Mouse (Mus musculus) embryonic facial prominence, embryonic 11.5 days (tissue): ENCODE data around the gene Crybg2. TPM values are rescaled to one million over a fixed set of nuclear protein-coding genes. Genes with fewer than 3 reads are reported as not detected.

Source experiments
- ATAC-seq: fragments of 200-750 bp; cut with Nextera tagmentation; replicated peaks from 2 replicates; pipeline ENCODE4 v1.8.0; 2017; ENCODE audit warnings: low read depth; ENCODE audit not compliant: insufficient number of reproducible peaks, low FRiP score, low TSS enrichment
- DNase-seq: peaks from one replicate; pipeline ENCODE4 v3.0.0-alpha.2; 2015; ENCODE audit warnings: low spot score
- H3K27ac ChIP-seq: fragments of 300-500 bp; sonication (generic); replicated peaks from 2 replicates; pipeline ENCODE4 v1.5.1; 2014; ENCODE audit warnings: mild to moderate bottlenecking, low read depth, low read length, control low read depth
- H3K27me3 ChIP-seq: fragments of 300-500 bp; sonication (generic); 2 replicates; pipeline ENCODE4 v1.6.1; 2014; ENCODE audit warnings: mild to moderate bottlenecking, low read length, moderate library complexity, mixed read lengths; ENCODE audit not compliant: control insufficient read depth, insufficient read depth
- H3K36me3 ChIP-seq: fragments of 300-500 bp; sonication (generic); replicated peaks from 2 replicates; pipeline ENCODE4 v1.6.1; 2014; ENCODE audit warnings: low read depth, mild to moderate bottlenecking, low read length, moderate library complexity, mixed read lengths; ENCODE audit not compliant: control insufficient read depth, insufficient read depth
- H3K4me1 ChIP-seq: fragments of 300-500 bp; sonication (generic); 2 replicates; pipeline ENCODE4 v1.6.1; 2014; ENCODE audit warnings: low read length, mixed read lengths; ENCODE audit not compliant: control insufficient read depth, insufficient read depth
- H3K4me2 ChIP-seq: fragments of 300-500 bp; sonication (generic); 2 replicates; pipeline ENCODE4 v1.6.1; 2014; ENCODE audit warnings: low read depth, mild to moderate bottlenecking, control low read depth, low read length, moderate library complexity
- H3K4me3 ChIP-seq: fragments of 300-500 bp; sonication (generic); 2 replicates; pipeline ENCODE4 v1.5.1; 2014; ENCODE audit warnings: low read depth, low read length, control low read depth
- H3K9ac ChIP-seq: fragments of 300-500 bp; sonication (generic); replicated peaks from 2 replicates; pipeline ENCODE4 v1.6.1; 2014; ENCODE audit warnings: mild to moderate bottlenecking, control low read depth, low read length
- H3K9me3 ChIP-seq: fragments of 300-500 bp; sonication (generic); replicated peaks from 2 replicates; pipeline ENCODE4 v1.6.1; 2016; ENCODE audit warnings: mild to moderate bottlenecking, low read length, inconsistent platforms, mixed read lengths; ENCODE audit not compliant: control insufficient read depth
- WGBS: fragments of 180-500 bp; shearing (Covaris S2); extraction: QIAGEN DNeasy Blood & Tissue Kit; methylation state at CpG from one replicate; pipeline ENCODE4 v1.1.7; 2014; 5-methylcytosine and 5-hydroxymethylcytosine counted together
- polyA plus RNA-seq: library from polyadenylated mRNA; unstranded; fragments of >200 nt; fragmentation: Nextera tagmentation; extraction: Ambion mirVana; gene quantifications from 2 replicates; pipeline ENCODE4 v1.2.1, GENCODE M21; 2014

The Crybg2 gene
- polyA plus RNA-seq, 1 experiment from 2014 or later: 1.8 TPM

DNA sequence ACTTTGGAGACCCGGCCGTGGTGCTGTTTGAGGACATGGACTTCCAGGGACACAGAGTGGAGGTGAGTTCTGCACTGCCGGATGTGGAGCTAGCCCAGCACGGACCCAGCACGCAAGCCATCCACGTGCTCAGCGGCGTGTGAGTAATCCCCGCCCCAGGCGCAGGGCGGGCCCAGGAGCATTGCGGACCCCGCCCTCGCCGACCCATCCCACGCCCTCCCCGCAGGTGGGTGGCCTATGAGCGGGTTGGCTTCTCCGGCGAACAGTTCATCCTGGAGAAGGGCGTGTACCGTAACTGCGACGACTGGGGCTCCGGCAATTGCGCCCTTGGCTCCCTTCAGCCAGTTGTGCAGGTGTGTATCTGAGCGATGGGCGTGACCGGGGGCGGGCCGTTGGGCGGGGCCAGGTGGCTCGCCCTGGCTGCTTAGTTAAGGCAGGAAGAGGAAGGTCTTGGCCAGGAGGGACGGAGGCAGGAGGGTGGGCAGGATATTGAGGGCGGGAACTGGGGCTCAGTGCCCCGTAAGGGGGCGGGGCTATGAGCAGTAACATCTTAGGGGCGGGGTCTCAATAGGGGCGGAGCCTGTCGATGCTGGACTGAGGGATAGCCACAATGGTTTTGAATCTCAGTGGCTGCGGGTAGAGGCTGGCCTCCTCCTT, 21.2 kb downstream of the Crybg2 start:
- Histone ChIP-seq H3K27me3 (peaks cover 2% of the 10 kb centered on the region; the same call in 1 of the 2 replicates), H3K9ac (peak overlapping the region; percentile 3; the same call in 1 of the 2 replicates), H3K27ac (no peak overlapping the region), H3K9me3 (no peaks in the 10 kb centered on the region), H3K36me3 (no peaks in the 10 kb centered on the region), H3K4me1 (no peaks in the 10 kb centered on the region), H3K4me3 (peak overlapping the region; percentile 41), H3K4me2 (peak overlapping the region; percentile 65)
- DNase-seq (peak; percentile 85), ATAC-seq (peak; percentile 78)
- WGBS: under 1% methylated on average over 41 of the region's 41 CpGs

DNA sequence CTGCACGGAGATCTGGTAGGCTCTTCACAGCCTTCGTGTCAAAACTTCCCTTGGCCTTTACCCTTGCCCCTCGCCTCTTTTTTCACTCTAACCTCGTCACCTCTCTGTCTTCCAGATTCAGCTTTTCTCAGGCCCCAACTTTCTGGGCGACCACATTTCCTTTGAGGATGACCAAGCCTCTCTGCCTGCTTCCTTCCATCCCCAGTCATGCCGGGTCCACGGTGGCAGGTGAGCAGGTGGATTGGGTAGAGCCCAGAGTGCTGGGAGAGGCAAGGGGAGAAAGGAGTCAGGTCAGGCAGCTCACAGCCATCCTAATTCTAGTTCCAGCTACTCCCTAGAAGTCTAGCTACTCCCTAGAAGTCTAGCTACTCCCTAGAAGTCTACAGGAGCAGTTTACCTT, 21.8 kb downstream of the Crybg2 start:
- H3K36me3 ChIP-seq: no peaks in the 10 kb centered on the region
- ATAC-seq: no peak
- no peaks in the 10 kb centered on the region for H3K9me3 ChIP-seq
- H3K27me3 ChIP-seq: peaks cover 2% of the 10 kb centered on the region; the same call in 1 of the 2 replicates
- H3K9ac ChIP-seq: 0 out of 2 replicates have a peak overlapping the region, but pooled peaks have one; percentile 32
- peak overlapping the region; percentile 65 for H3K4me2 ChIP-seq
- H3K4me3 ChIP-seq: peak overlapping the region; percentile 41
- no peak overlapping the region for H3K27ac ChIP-seq
- no peaks in the 10 kb centered on the region for H3K4me1 ChIP-seq
- no peak for DNase-seq
- WGBS: 10% methylated on average over 7 of the region's 7 CpGs

DNA sequence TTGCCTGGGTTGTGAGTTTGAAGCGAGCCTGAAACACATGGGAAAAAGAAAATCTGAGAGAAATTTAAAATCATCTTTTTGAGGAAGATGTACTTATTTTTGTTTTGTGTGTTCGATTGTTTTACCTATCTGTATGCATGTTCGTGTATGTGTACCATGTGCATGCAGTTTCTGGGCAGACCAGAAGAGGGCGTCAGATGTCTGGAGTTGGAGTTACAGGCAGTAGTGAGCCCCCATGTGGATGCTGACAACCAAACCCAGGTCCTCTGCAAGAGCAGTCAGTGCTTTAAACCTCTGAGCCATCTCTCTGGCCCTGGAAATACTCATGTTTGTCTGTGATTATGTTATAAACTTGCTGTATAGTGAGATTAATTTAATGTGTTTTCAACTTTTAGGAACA, 24.4 kb downstream of the Crybg2 start:
- DNase-seq (no peak), ATAC-seq (no peak)
- WGBS: 84% methylated on average over 4 of the region's 4 CpGs
- Histone ChIP-seq H3K9me3 (no peaks in the 10 kb centered on the region), H3K4me3 (no peak overlapping the region), H3K27ac (no peak overlapping the region), H3K4me1 (no peaks in the 10 kb centered on the region), H3K36me3 (no peaks in the 10 kb centered on the region), H3K4me2 (no peak overlapping the region), H3K27me3 (peaks cover 2% of the 10 kb centered on the region; the same call in 1 of the 2 replicates), H3K9ac (no peak overlapping the region)

DNA sequence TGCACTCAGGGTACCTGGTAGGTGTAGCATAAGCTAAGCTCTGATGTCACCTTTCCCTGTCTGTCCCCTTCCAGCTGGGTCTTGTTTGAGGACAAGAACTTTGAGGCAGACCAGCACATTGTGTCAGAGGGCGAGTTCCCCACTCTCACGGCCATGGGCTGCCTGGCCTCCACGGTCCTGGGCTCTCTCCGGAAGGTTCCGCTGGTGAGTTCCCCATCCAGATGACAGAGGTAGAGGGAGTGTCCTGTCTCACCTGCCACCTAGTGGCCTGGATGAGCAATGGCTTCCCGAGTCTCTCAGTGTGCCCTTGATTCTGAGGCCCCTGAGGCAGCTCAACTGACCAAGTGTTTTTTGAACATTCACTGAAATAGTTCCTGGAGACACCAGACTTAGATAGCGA, 26.8 kb downstream of the Crybg2 start:
- DNase-seq: peak; percentile 71
- no peak overlapping the region for H3K9ac ChIP-seq
- no peak overlapping the region for H3K4me2 ChIP-seq
- no peaks in the 10 kb centered on the region for H3K36me3 ChIP-seq
- no peak overlapping the region for H3K27ac ChIP-seq
- H3K27me3 ChIP-seq: no peaks in the 10 kb centered on the region
- peak; percentile 39; the same call in 1 of the 2 replicates for ATAC-seq
- H3K9me3 ChIP-seq: no peaks in the 10 kb centered on the region
- 28% methylated on average over 7 of the region's 7 CpGs for WGBS
- no peaks in the 10 kb centered on the region for H3K4me1 ChIP-seq
- no peak overlapping the region for H3K4me3 ChIP-seq

DNA sequence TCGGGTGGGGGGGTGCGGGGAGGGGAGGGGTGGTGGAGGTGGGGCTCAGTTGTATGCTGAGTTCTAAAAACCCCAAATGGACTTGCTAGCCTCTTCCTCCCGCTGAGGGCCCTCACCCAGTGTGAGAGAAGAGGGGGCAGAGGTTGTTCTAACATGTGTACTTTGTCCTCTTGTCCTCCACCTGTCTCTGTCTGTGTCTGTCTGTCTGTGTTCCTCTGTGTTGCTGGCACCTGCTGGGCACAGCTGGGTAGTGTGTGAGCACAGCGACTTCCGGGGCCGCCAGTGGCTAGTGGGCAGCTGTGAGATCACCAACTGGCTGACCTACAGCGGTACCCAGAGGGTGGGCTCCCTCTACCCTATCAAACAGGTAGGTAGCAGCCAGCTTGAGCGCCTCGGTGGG, 28.4 kb downstream of the Crybg2 start:
- no peak overlapping the region for H3K4me3 ChIP-seq
- no peaks in the 10 kb centered on the region for H3K9me3 ChIP-seq
- no peaks in the 10 kb centered on the region for H3K27me3 ChIP-seq
- WGBS: 84% methylated on average over 9 of the region's 9 CpGs
- H3K27ac ChIP-seq: no peak overlapping the region
- DNase-seq (no peak), ATAC-seq (no peak)
- H3K4me2 ChIP-seq: no peak overlapping the region
- H3K9ac ChIP-seq: no peak overlapping the region
- H3K4me1 ChIP-seq: no peaks in the 10 kb centered on the region
- no peaks in the 10 kb centered on the region for H3K36me3 ChIP-seq

DNA sequence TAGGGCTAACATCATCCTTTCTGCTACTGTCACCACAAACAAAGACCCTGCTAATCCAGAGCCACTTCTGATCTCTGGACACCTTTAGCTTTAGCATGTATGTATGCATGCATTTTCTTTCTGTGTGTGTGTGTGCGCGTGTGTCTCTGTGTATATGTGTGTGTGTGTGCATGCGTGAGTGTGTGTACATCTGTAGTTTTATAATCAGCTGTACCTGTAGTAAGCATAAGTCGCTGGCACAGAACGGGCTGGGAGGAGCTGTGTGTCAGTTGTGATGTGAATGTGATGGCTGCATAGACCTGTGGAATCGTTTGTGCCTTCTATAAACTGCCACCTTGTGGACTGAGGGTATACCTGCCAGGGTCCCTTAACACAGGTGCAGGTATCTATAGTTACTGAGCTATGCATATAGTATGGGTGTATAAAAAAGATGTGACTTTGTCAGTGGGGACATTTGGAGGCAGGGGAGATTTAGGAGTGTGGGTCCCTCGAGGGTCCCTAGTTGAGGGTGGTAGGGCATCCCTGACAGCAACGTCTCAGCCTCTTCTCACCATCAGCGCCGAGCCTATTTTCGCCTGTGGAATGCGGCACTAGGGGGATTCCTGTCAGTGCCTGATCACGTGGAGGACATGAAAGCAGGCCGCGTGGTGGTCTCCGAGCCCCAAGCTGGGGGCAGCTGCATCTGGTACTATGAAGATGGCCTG, 30.1 kb downstream of the Crybg2 start:
- Histone ChIP-seq H3K9me3 (no peaks in the 10 kb centered on the region), H3K27me3 (no peaks in the 10 kb centered on the region), H3K4me2 (no peak overlapping the region), H3K4me1 (no peaks in the 10 kb centered on the region), H3K36me3 (no peaks in the 10 kb centered on the region), H3K9ac (no peak overlapping the region), H3K4me3 (no peak overlapping the region), H3K27ac (no peak overlapping the region)
- 82% methylated on average over 16 of the region's 16 CpGs for WGBS
- no peak for DNase-seq
- ATAC-seq: no peak

DNA sequence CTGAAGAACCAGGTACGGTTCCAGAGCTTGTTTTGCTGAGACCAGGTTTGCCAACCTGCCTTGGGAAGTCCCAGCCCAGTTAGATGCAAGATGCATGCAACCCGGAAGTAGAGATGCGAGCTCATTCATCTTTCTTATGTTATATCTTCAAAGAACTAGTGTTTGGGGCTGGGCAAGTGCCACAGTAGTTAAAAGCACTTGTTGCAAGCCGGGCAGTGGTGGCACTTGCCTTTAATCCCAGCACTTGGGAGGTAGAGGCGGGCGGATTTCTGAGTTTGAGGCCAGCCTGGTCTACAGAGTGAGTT, 30.6 kb downstream of the Crybg2 start:
- no peaks in the 10 kb centered on the region for H3K9me3 ChIP-seq
- H3K36me3 ChIP-seq: no peaks in the 10 kb centered on the region
- no peak overlapping the region for H3K4me3 ChIP-seq
- H3K27ac ChIP-seq: no peak overlapping the region
- no peak overlapping the region for H3K9ac ChIP-seq
- 85% methylated on average over 6 of the region's 6 CpGs for WGBS
- DNase-seq (no peak), ATAC-seq (no peak)
- no peaks in the 10 kb centered on the region for H3K27me3 ChIP-seq
- no peaks in the 10 kb centered on the region for H3K4me1 ChIP-seq
- H3K4me2 ChIP-seq: no peak overlapping the region
